10 mouse cellular contexts compared by ENCODE assay signal in genomic region chr6:146933123-146933522, GRCm38 (mm10). TPM values are rescaled to one million over a fixed set of nuclear protein-coding genes. Genes with fewer than 3 reads are reported as not detected.
DNase-seq lines count a peak whose midpoint lies in the region; ATAC-seq and TF ChIP-seq lines count a peak whose summit lies in the region.
"Had no signal": no experiment of that assay in that cellular context is flagged by ENCODE, and none has a peak within 500 bp of the region (broad histone marks: within the 10 kb centered on the region; RNA-seq: fewer than 3 reads in every experiment).

No protein-coding gene starts in this region.

- peak; percentile 77 for ATAC-seq in lung, postnatal 0 days
- ATAC-seq in kidney, postnatal 0 days (replicated peaks; ENCODE audit: low FRiP score, low read depth) = no peak; the same call in 1 of the 2 replicates
- ATAC-seq in monocyte, adult 5-6 weeks (replicated peaks; ENCODE audit: insufficient number of reproducible peaks, low FRiP score, low TSS enrichment, poor library complexity, severe bottlenecking) = no peak

- no peak for TF ChIP-seq CTCF in lung, postnatal 0 days (IDR thresholded peaks at IDR 0.05)
- no peak for TF ChIP-seq CTCF in kidney, postnatal 0 days (IDR thresholded peaks at IDR 0.05; ENCODE audit: low read depth)

- H3K4me2 ChIP-seq in lung, postnatal 0 days (replicated peaks; ENCODE audit: low read depth, low read length) = no peak overlapping the region
- H3K4me2 ChIP-seq in kidney, postnatal 0 days (ENCODE audit: low read length) = no peak overlapping the region
- H3K4me2 ChIP-seq: hindbrain, embryonic 13.5 days had no signal

- H3K9me3 ChIP-seq in lung, postnatal 0 days (ENCODE audit: low read length) = no peaks in the 10 kb centered on the region
- no peaks in the 10 kb centered on the region for H3K9me3 ChIP-seq in kidney, postnatal 0 days (replicated peaks; ENCODE audit: low read length)
- H3K9me3 ChIP-seq: hindbrain, embryonic 13.5 days had no signal

- 39% methylated on average over 6 of the region's 6 CpGs for WGBS in lung, postnatal 0 days
- 29% methylated on average over 6 of the region's 6 CpGs for WGBS in kidney, postnatal 0 days

- H3K4me1 ChIP-seq in lung, postnatal 0 days (ENCODE audit: insufficient read depth, low read depth, low read length) = peaks cover 5% of the 10 kb centered on the region; the same call in 1 of the 2 replicates
- 0 out of 2 replicates have a peak, but pooled peaks cover 5% of the 10 kb centered on the region for H3K4me1 ChIP-seq in kidney, postnatal 0 days (replicated peaks; ENCODE audit: insufficient read depth, low read length)

- TF ChIP-seq EP300 in lung, postnatal 0 days (IDR thresholded peaks at IDR 0.05) = peak; percentile 82

- no peaks in the 10 kb centered on the region for H3K27me3 ChIP-seq in lung, postnatal 0 days (replicated peaks; ENCODE audit: insufficient read depth, low read length)
- no peaks in the 10 kb centered on the region for H3K27me3 ChIP-seq in kidney, postnatal 0 days (ENCODE audit: insufficient read depth, low read length)
- H3K27me3 ChIP-seq: hindbrain, embryonic 13.5 days had no signal

- H3K9ac ChIP-seq in lung, postnatal 0 days (replicated peaks; ENCODE audit: low read depth) = no peak overlapping the region
- no peak overlapping the region for H3K9ac ChIP-seq in kidney, postnatal 0 days (ENCODE audit: low read depth, low read length)
- H3K9ac ChIP-seq: hindbrain, embryonic 13.5 days had no signal

- intact Hi-C loops in left cerebral cortex, postnatal 25 days (cut with DNase I) = no loop called here

- H3K27ac ChIP-seq in lung, postnatal 0 days (ENCODE audit: low read length) = peak overlapping the region; percentile 48; the same call in 1 of the 2 replicates
- H3K27ac ChIP-seq in kidney, postnatal 0 days = peak overlapping the region; percentile 60; the same call in 1 of the 2 replicates
- H3K27ac ChIP-seq: hindbrain, embryonic 13.5 days had no signal

- H3K4me3 ChIP-seq in lung, postnatal 0 days (ENCODE audit: low read depth, low read length) = no peak overlapping the region
- H3K4me3 ChIP-seq in kidney, postnatal 0 days (replicated peaks; ENCODE audit: low read depth, low read length) = no peak overlapping the region
- H3K4me3 ChIP-seq: hindbrain, embryonic 13.5 days had no signal

- DNase-seq in lung, postnatal 0 days (ENCODE audit: low spot score) = peak; percentile 63
- no peak for DNase-seq in lung, postnatal 14 days
- DNase-seq in heart, adult 8-10 months (ENCODE audit: low spot score) = peak; percentile 80
- DNase-seq in kidney, postnatal 0 days (ENCODE audit: low spot score) = peak; percentile 71
- DNase-seq in yolk sac, embryonic 10.5 days (ENCODE audit: low spot score) = peak; percentile 59
- DNase-seq in left cerebral cortex, postnatal 25 days (ENCODE audit: low spot score in 2 of 2) = no peak
- DNase-seq in thymus, postnatal 0 days (ENCODE audit: low spot score) = no peak

- no peaks in the 10 kb centered on the region for H3K36me3 ChIP-seq in lung, postnatal 0 days (ENCODE audit: insufficient read depth, low read length)
- H3K36me3 ChIP-seq in kidney, postnatal 0 days (ENCODE audit: insufficient read depth, low read length) = 0 out of 2 replicates have a peak, but pooled peaks cover 3% of the 10 kb centered on the region
- H3K36me3 ChIP-seq: hindbrain, embryonic 13.5 days had no signal

RNA-seq across cellular contexts. Expression of gene 1700034J05Rik, which starts 21.1 kb away (rescaled TPM):
- 0.13 and 0.17 TPM in 2 replicates for polyA plus RNA-seq in lung, postnatal 0 days (2015; fragmentation: Nextera tagmentation; extraction: Ambion mirVana)
- total RNA-seq in heart, adult 8-10 months (2022) = not detected
- polyA plus RNA-seq in kidney, postnatal 0 days (2015; fragmentation: Nextera tagmentation; extraction: Ambion mirVana) = 0.09 TPM in 1 of 2 replicates, not detected in the other
- total RNA-seq in left cerebral cortex, postnatal 25 days (2021) = not detected
- not detected in 2 replicates for polyA plus RNA-seq in thymus, postnatal 0 days (2015; fragmentation: Nextera tagmentation; extraction: Ambion mirVana)
- 1.2 TPM in 1 of 3 replicates, not detected in the others for total RNA-seq in monocyte, adult 5-6 weeks (2017)
- total RNA-seq: megakaryocyte-erythroid progenitor cell, adult 5-6 weeks had no signal
- polyA plus RNA-seq: hindbrain, embryonic 13.5 days had no signal

RNA-seq across cellular contexts. Expression of gene Ppfibp1, which starts 44.8 kb away (rescaled TPM):
- 50.5 and 53.5 TPM in 2 replicates for polyA plus RNA-seq in lung, postnatal 0 days (2015; fragmentation: Nextera tagmentation; extraction: Ambion mirVana)
- total RNA-seq in heart, adult 8-10 months (2022) = 100 to 1,000 TPM; 101 to 127 (median 122) TPM
- 55.9 and 60.2 TPM in 2 replicates for polyA plus RNA-seq in kidney, postnatal 0 days (2015; fragmentation: Nextera tagmentation; extraction: Ambion mirVana)
- total RNA-seq in left cerebral cortex, postnatal 25 days (2021) = 10 to 100 TPM; 57.2 to 60.7 TPM
- 7.2 and 9.2 TPM in 2 replicates for polyA plus RNA-seq in thymus, postnatal 0 days (2015; fragmentation: Nextera tagmentation; extraction: Ambion mirVana)
- total RNA-seq in monocyte, adult 5-6 weeks (2017) = 13.7 to 26.2 TPM (median 22.5 TPM) in 3 replicates

Comparison
In these comparisons a context has a peak if more than half of its experiments do, and no peak if none do; other contexts are left out.
1. DNase-seq: peak in lung, postnatal 0 days (single experiment), heart, adult 8-10 months (single experiment), kidney, postnatal 0 days (single experiment) and yolk sac, embryonic 10.5 days (single experiment); none in lung, postnatal 14 days (single experiment), left cerebral cortex, postnatal 25 days (0 of 2) and thymus, postnatal 0 days (single experiment).